Mouse (Mus musculus): ENCODE results near the gene Ak5. TPM values are rescaled to one million over a fixed set of nuclear protein-coding genes. Genes with fewer than 3 reads are reported as not detected.

Ak5 gene
- total and polyA plus RNA-seq, 3 experiments: 0.13 to 0.79 (median 0.23) TPM

DNA sequence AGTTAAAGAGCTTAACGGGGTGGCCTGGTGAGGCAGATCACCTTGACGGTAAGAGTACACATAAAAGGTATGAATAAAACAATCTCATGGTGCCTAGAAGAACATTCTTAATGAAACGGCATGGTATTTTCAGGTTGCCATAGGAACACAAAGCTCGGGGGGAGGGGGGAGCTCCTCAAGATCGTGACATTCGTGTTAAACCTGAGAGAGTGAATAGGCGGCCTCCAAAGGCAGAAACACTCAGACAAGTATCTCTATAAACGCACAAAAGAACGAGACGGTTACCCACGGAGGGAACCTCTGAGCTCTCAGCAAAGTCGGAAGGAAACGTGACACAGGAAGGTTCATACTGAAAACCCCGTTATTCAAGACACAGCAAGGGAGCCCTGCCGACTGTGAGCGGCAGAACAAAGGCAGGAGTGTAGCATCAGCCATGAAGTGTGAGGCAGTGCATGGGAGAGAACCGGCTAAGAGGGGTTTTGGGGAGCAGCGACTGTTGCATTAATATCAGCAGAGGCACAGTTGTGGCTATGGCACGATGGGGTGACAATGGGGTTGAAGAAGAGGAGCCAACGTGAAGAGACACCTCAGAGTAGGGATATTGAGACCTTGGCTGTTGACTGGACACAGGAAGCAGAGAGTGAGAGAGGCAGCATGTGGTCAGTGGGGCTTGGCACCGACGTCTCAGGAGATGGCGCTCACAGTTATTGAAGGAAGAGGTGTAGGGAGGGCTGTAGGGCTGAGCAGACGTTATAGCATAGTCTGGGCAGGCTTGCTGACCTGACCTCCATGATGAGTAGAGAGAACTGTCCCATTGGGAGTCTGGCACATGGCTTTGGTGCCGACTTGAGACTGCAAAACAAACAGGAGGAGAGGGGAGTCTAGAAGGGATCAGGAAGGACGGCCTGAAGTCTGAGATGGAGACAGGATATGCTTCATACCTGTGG lies 89.6 kb downstream of the Ak5 start:
- in situ Hi-C loops (cut with MboI; ENCODE audit: low pct_ligation_motif_present, low pct_unique_long_range_greater_than_20kb, low sequenced_read_pairs) (no loop called here), dilution Hi-C loops (cut with MboI; ENCODE audit: extremely low pct_ligation_motif_present, extremely low pct_unique_long_range_greater_than_20kb, low sequenced_read_pairs) (no loop called here)
- Histone ChIP-seq H3K27me3 (replicated peaks) (no peaks in the 10 kb centered on the region), H3K9me3 (replicated peaks; ENCODE audit: low read length) (no peaks in the 10 kb centered on the region), H3K4me2 (ENCODE audit: insufficient read depth, low read depth, poor library complexity, severe bottlenecking) (no peak overlapping the region), H3K4me3 (replicated peaks in 1 of 3; ENCODE audit: low read depth in 2 of 3, low read length in 2 of 3, poor library complexity in 1 of 3) (no peak overlapping the region), H3K36me3 (replicated peaks in 1 of 2; ENCODE audit: control insufficient read depth in 1 of 2, insufficient read depth in 1 of 2, low read length in 1 of 2) (no peaks in the 10 kb centered on the region), H3K79me2 (replicated peaks; ENCODE audit: control insufficient read depth, extremely low read depth, insufficient read depth, poor library complexity, severe bottlenecking) (no peaks in the 10 kb centered on the region), H3K9ac (ENCODE audit: insufficient read depth, low read depth) (no peak overlapping the region), H3K27ac (ENCODE audit: insufficient read depth, low read depth) (no peak overlapping the region), H3K4me1 (ENCODE audit: control insufficient read depth in 1 of 2, insufficient read depth in 2 of 2) (peaks cover 4 to 10% of the 10 kb centered on the region in 2 experiments)
- TF ChIP-seq SMC3 (IDR thresholded peaks at IDR 0.05; ENCODE audit: low read depth, low read length) (no peak), RCOR1 (conservative IDR thresholded peaks at IDR 0.05; ENCODE audit: low read depth, low read length) (no peak), IRF4 (IDR thresholded peaks at IDR 0.05; ENCODE audit: low read depth, low read length) (no peak), POLR2A (IDR thresholded peaks at IDR 0.05; ENCODE audit: low read depth, low read length) (no peak), CTCF (conservative IDR thresholded peaks at IDR 0.05 in 1 of 2, IDR thresholded peaks at IDR 0.05 in 1 of 2; ENCODE audit: low read depth in 2 of 2, low read length in 2 of 2) (no peak), CHD2 (IDR thresholded peaks at IDR 0.05; ENCODE audit: low read length) (no peak), SIN3A (IDR thresholded peaks at IDR 0.05; ENCODE audit: low read length) (no peak), JUND (conservative IDR thresholded peaks at IDR 0.05; ENCODE audit: low read depth, low read length) (no peak), ZC3H11A (IDR thresholded peaks at IDR 0.05; ENCODE audit: low read depth, low read length) (no peak), NRF1 (IDR thresholded peaks at IDR 0.05; ENCODE audit: low read depth, low read length) (no peak), MAX (IDR thresholded peaks at IDR 0.05; ENCODE audit: low read length) (no peak), RAD21 (IDR thresholded peaks at IDR 0.05; ENCODE audit: low read depth, low read length) (no peak), MEF2A (IDR thresholded peaks at IDR 0.05; ENCODE audit: borderline replicate concordance, low read depth, low read length) (no peak), ETS1 (conservative IDR thresholded peaks at IDR 0.05; ENCODE audit: low read depth, low read length) (no peak), MAFK (IDR thresholded peaks at IDR 0.05; ENCODE audit: insufficient replicate concordance, low read length) (no peak), TCF12 (IDR thresholded peaks at IDR 0.05; ENCODE audit: low read depth, low read length) (no peak), KAT2A (IDR thresholded peaks at IDR 0.05; ENCODE audit: insufficient replicate concordance, low read length) (no peak), ZKSCAN1 (IDR thresholded peaks at IDR 0.05; ENCODE audit: borderline replicate concordance, low read depth, low read length) (no peak), USF2 (conservative IDR thresholded peaks at IDR 0.05; ENCODE audit: low read depth, low read length) (no peak)
- no peak for DNase-seq (ENCODE audit: extremely low read depth)

DNA sequence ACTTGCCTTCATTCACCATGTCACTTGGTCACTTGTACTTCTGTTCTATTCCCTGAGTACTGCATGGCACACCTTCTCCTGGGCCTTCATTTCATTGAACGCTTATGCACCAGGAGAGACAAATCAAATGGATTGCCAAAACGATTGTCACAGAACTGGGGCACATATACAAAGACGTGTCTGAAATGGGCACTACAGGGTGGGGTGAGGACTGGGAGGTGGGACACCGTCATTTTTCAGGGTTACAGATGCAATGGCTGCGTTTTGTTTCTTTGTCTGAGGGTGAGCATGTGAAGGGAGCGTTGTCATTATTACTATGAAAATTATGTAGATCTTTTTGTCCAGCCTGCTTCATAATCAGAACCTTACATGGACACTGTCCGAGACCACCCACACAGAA lies 90.4 kb downstream of the Ak5 start:
- H3K27me3 ChIP-seq (replicated peaks): no peaks in the 10 kb centered on the region
- no peak overlapping the region for H3K4me2 ChIP-seq (ENCODE audit: insufficient read depth, low read depth, poor library complexity, severe bottlenecking)
- in situ Hi-C loops (cut with MboI; ENCODE audit: low pct_ligation_motif_present, low pct_unique_long_range_greater_than_20kb, low sequenced_read_pairs): no loop called here
- no peak overlapping the region for H3K4me3 ChIP-seq (replicated peaks in 1 of 3; ENCODE audit: low read depth in 2 of 3, low read length in 2 of 3, poor library complexity in 1 of 3)
- dilution Hi-C loops (cut with MboI; ENCODE audit: extremely low pct_ligation_motif_present, extremely low pct_unique_long_range_greater_than_20kb, low sequenced_read_pairs): no loop called here
- peaks cover 4 to 10% of the 10 kb centered on the region in 2 experiments for H3K4me1 ChIP-seq (ENCODE audit: control insufficient read depth in 1 of 2, insufficient read depth in 2 of 2)
- H3K9ac ChIP-seq (ENCODE audit: insufficient read depth, low read depth): no peak overlapping the region
- DNase-seq (ENCODE audit: extremely low read depth): no peak
- TF ChIP-seq POLR2A (IDR thresholded peaks at IDR 0.05; ENCODE audit: low read depth, low read length) (no peak), ZMIZ1 (IDR thresholded peaks at IDR 0.05; ENCODE audit: low read depth, low read length) (no peak), MXI1 (IDR thresholded peaks at IDR 0.05; ENCODE audit: low read depth, low read length) (no peak), MAZ (IDR thresholded peaks at IDR 0.05; ENCODE audit: low read depth, low read length) (no peak), NELFE (IDR thresholded peaks at IDR 0.05; ENCODE audit: low read depth, low read length) (no peak), POLR2AphosphoS2 (IDR thresholded peaks at IDR 0.05; ENCODE audit: low read depth, low read length) (no peak), USF1 (IDR thresholded peaks at IDR 0.05; ENCODE audit: low read depth, low read length) (no peak), BHLHE40 (IDR thresholded peaks at IDR 0.05; ENCODE audit: low read depth, low read length) (no peak), USF2 (conservative IDR thresholded peaks at IDR 0.05; ENCODE audit: low read depth, low read length) (no peak), SMC3 (IDR thresholded peaks at IDR 0.05; ENCODE audit: low read depth, low read length) (no peak), MEF2A (IDR thresholded peaks at IDR 0.05; ENCODE audit: borderline replicate concordance, low read depth, low read length) (no peak), ZKSCAN1 (IDR thresholded peaks at IDR 0.05; ENCODE audit: borderline replicate concordance, low read depth, low read length) (no peak), ELF1 (IDR thresholded peaks at IDR 0.05; ENCODE audit: low read depth, low read length) (no peak), TBP (conservative IDR thresholded peaks at IDR 0.05; ENCODE audit: low read depth, low read length) (no peak), JUN (IDR thresholded peaks at IDR 0.05; ENCODE audit: insufficient read depth, low read depth, low read length) (no peak), RCOR1 (conservative IDR thresholded peaks at IDR 0.05; ENCODE audit: low read depth, low read length) (no peak), GABPA (IDR thresholded peaks at IDR 0.05; ENCODE audit: insufficient replicate concordance, low read depth, low read length) (no peak), TCF12 (IDR thresholded peaks at IDR 0.05; ENCODE audit: low read depth, low read length) (no peak)
- H3K27ac ChIP-seq (ENCODE audit: insufficient read depth, low read depth): no peak overlapping the region
- no peaks in the 10 kb centered on the region for H3K9me3 ChIP-seq (replicated peaks; ENCODE audit: low read length)
- no peaks in the 10 kb centered on the region for H3K36me3 ChIP-seq (replicated peaks in 1 of 2; ENCODE audit: control insufficient read depth in 1 of 2, insufficient read depth in 1 of 2, low read length in 1 of 2)
- no peaks in the 10 kb centered on the region for H3K79me2 ChIP-seq (replicated peaks; ENCODE audit: control insufficient read depth, extremely low read depth, insufficient read depth, poor library complexity, severe bottlenecking)

All from CH12.LX (cell line).